Mouse (Mus musculus) CH12.LX (cell line): ENCODE data around the gene Lnx1. TPM values are rescaled to one million over a fixed set of nuclear protein-coding genes. Genes with fewer than 3 reads are reported as not detected.

Source experiments
- DNase-seq: peaks from one replicate; pipeline ENCODE4 v3.0.0-alpha.2; 2013; ENCODE audit errors: extremely low read depth
- H3K27ac ChIP-seq: 2 replicates; pipeline ENCODE4 v1.5.1; 2012; ENCODE audit warnings: low read depth, mild to moderate bottlenecking, control low read depth, moderate library complexity; ENCODE audit not compliant: insufficient read depth
- H3K27me3 ChIP-seq: replicated peaks from 2 replicates; pipeline ENCODE3; 2012; ENCODE audit warnings: inconsistent platforms
- H3K36me3 ChIP-seq, 2 experiments: replicated peaks in 1 of 2; 2 replicates each; pipeline versions ENCODE3 to v1.6.1; 2012; ENCODE audit warnings: inconsistent platforms in 1 of 2, low read length in 1 of 2, mild to moderate bottlenecking in 1 of 2, mixed read lengths in 1 of 2, moderate library complexity in 1 of 2; ENCODE audit not compliant: control insufficient read depth in 1 of 2, insufficient read depth in 1 of 2
- H3K4me1 ChIP-seq, 2 experiments: 2 replicates each; pipeline ENCODE4 v1.6.1; 2012; ENCODE audit warnings: inconsistent platforms in 1 of 2, moderate library complexity in 1 of 2; ENCODE audit not compliant: insufficient read depth in 2 of 2, control insufficient read depth in 1 of 2
- H3K4me2 ChIP-seq: 2 replicates; pipeline ENCODE4 v1.6.1; 2012; ENCODE audit warnings: low read depth, mild to moderate bottlenecking, control low read depth; ENCODE audit not compliant: poor library complexity, insufficient read depth, severe bottlenecking
- H3K4me3 ChIP-seq, 3 experiments: fragments of 150-350 bp in 1 of 3; sonication (generic) in 1 of 3; replicated peaks in 1 of 3; 2 replicates each; pipeline versions ENCODE3 to v1.5.1; 2011 to 2012; ENCODE audit warnings: low read depth in 2 of 3, low read length in 2 of 3, mild to moderate bottlenecking in 2 of 3, moderate library complexity in 2 of 3, control low read depth in 1 of 3, improper control_type of control experiment in 1 of 3, inconsistent platforms in 1 of 3, mixed read lengths in 1 of 3; ENCODE audit not compliant: poor library complexity in 1 of 3
- H3K79me2 ChIP-seq: replicated peaks from 2 replicates; pipeline ENCODE4 v1.6.1; 2012; ENCODE audit warnings: mild to moderate bottlenecking, moderate library complexity; ENCODE audit not compliant: control insufficient read depth, poor library complexity, insufficient read depth, severe bottlenecking; ENCODE audit errors: extremely low read depth
- H3K9ac ChIP-seq: 2 replicates; pipeline ENCODE4 v1.6.1; 2012; ENCODE audit warnings: low read depth, mild to moderate bottlenecking, control low read depth, moderate library complexity; ENCODE audit not compliant: insufficient read depth
- H3K9me3 ChIP-seq: replicated peaks from 2 replicates; pipeline ENCODE3; 2012; ENCODE audit warnings: low read length, inconsistent platforms, mixed read lengths
- CTCF ChIP-seq, 2 experiments: IDR thresholded peaks in 1 of 2; conservative IDR thresholded peaks in 1 of 2; 2 replicates each; pipeline ENCODE4 v1.5.1; 2011 to 2012; ENCODE audit warnings: low read depth in 2 of 2, low read length in 2 of 2, improper control_type of control experiment in 1 of 2, inconsistent platforms in 1 of 2, mild to moderate bottlenecking in 1 of 2, moderate library complexity in 1 of 2
- ELF1 ChIP-seq: IDR thresholded peaks from 2 replicates; pipeline ENCODE4 v1.6.1; 2014; ENCODE audit warnings: low read depth, mild to moderate bottlenecking, inconsistent platforms, low read length, improper control_type of control experiment
- EP300 ChIP-seq: IDR thresholded peaks from 2 replicates; pipeline ENCODE4 v1.6.1; 2011; ENCODE audit warnings: low read length, improper control_type of control experiment
- GABPA ChIP-seq: IDR thresholded peaks from 2 replicates; pipeline ENCODE4 v1.6.1; 2012; ENCODE audit warnings: low read depth, low read length, improper control_type of control experiment, inconsistent platforms; ENCODE audit not compliant: insufficient replicate concordance
- IRF4 ChIP-seq: IDR thresholded peaks from 2 replicates; pipeline ENCODE4 v1.6.1; 2014; ENCODE audit warnings: low read depth, mild to moderate bottlenecking, inconsistent platforms, low read length, improper control_type of control experiment
- MAZ ChIP-seq: IDR thresholded peaks from 2 replicates; pipeline ENCODE4 v1.6.1; 2012; ENCODE audit warnings: low read depth, mild to moderate bottlenecking, inconsistent platforms, low read length, improper control_type of control experiment, moderate library complexity
- MEF2A ChIP-seq: IDR thresholded peaks from 2 replicates; pipeline ENCODE4 v1.6.1; 2014; ENCODE audit warnings: low read depth, mild to moderate bottlenecking, inconsistent platforms, low read length, improper control_type of control experiment, borderline replicate concordance
- POLR2A ChIP-seq: IDR thresholded peaks from 2 replicates; pipeline ENCODE4 v1.6.1; 2011; ENCODE audit warnings: low read depth, mild to moderate bottlenecking, improper control_type of control experiment, low read length
- POLR2AphosphoS2 ChIP-seq: IDR thresholded peaks from 2 replicates; pipeline ENCODE4 v1.6.1; 2011; ENCODE audit warnings: low read depth, low read length, improper control_type of control experiment
- RAD21 ChIP-seq: IDR thresholded peaks from 2 replicates; pipeline ENCODE4 v1.6.1; 2011; ENCODE audit warnings: low read depth, mild to moderate bottlenecking, low read length, improper control_type of control experiment, moderate library complexity
- RCOR1 ChIP-seq: conservative IDR thresholded peaks from 2 replicates; pipeline ENCODE4 v1.6.1; 2012; ENCODE audit warnings: low read depth, mild to moderate bottlenecking, inconsistent platforms, low read length, improper control_type of control experiment
- SIN3A ChIP-seq: IDR thresholded peaks from 2 replicates; pipeline ENCODE4 v1.6.1; 2012; ENCODE audit warnings: low read length, improper control_type of control experiment, inconsistent platforms
- TBP ChIP-seq: conservative IDR thresholded peaks from 2 replicates; pipeline ENCODE4 v1.6.1; 2011; ENCODE audit warnings: low read depth, low read length, improper control_type of control experiment
- TCF12 ChIP-seq: IDR thresholded peaks from 2 replicates; pipeline ENCODE4 v1.6.1; 2014; ENCODE audit warnings: low read depth, mild to moderate bottlenecking, inconsistent platforms, low read length, improper control_type of control experiment
- UBTF ChIP-seq: IDR thresholded peaks from 2 replicates; pipeline ENCODE4 v1.6.1; 2012; ENCODE audit warnings: low read depth, mild to moderate bottlenecking, inconsistent platforms, low read length, improper control_type of control experiment, moderate library complexity
- ZC3H11A ChIP-seq: IDR thresholded peaks from 2 replicates; pipeline ENCODE4 v1.6.1; 2012; ENCODE audit warnings: low read depth, mild to moderate bottlenecking, inconsistent platforms, low read length, improper control_type of control experiment
- ZMIZ1 ChIP-seq: IDR thresholded peaks from 2 replicates; pipeline ENCODE4 v1.6.1; 2012; ENCODE audit warnings: low read depth, mild to moderate bottlenecking, inconsistent platforms, low read length, improper control_type of control experiment
- dilution Hi-C: fragments of 300-500 bp; cut with MboI; formaldehyde crosslinking; loops from 2 replicates; pipeline ENCODE4 v1.14.3; 2020; ENCODE audit warnings: low sequenced_read_pairs; ENCODE audit not compliant: extremely low pct_unique_long_range_greater_than_20kb, extremely low pct_ligation_motif_present
- in situ Hi-C: fragments of 300-500 bp; cut with MboI; formaldehyde crosslinking; loops from 3 replicates; pipeline ENCODE4 v1.14.3; 2019; ENCODE audit warnings: low sequenced_read_pairs, low pct_ligation_motif_present, low pct_unique_long_range_greater_than_20kb, mixed read lengths
- polyA plus RNA-seq: library from polyadenylated mRNA; unstranded; fragments of >175 nt; gene quantifications from 2 replicates; pipeline ENCODE4 v1.2.1, GENCODE M21; 2012; ENCODE audit warnings: low read depth; ENCODE audit not compliant: insufficient read length
- total RNA-seq, 2 experiments: library from RNA; depleted of rRNA; stranded (reverse); fragments of 300-350 nt in 1 of 2; fragments of >200 nt in 1 of 2; gene quantifications; 2 replicates each; pipeline ENCODE4 v1.2.3; 2012 to 2014

The Lnx1 gene
- total and polyA plus RNA-seq, 3 experiments, result 0.08 to 0.26 (median 0.16) TPM

DNA sequence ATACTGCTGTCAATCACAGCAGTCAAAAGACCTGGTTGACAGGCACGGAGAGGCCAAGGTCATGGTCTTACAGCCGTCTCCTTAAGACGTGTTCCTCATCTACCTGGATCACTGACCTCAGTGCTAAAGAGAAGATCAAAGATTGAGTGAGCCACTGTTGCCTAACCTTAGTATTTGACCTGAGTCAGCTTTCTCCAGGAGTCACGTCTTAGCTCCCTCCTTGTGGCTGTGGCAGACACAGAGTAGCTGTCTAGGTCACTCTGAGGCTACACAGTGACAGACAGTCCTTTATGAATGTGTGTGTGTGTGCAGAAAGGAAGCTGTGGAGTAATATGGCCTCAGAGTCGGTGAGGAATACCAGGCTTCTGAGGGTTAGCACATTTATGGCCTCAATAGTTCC lies 78.3 kb downstream of the Lnx1 start:
- H3K4me1 ChIP-seq, result no peaks in the 10 kb centered on the region; a peak in 1 of 4 replicates
- H3K27me3 ChIP-seq, result no peaks in the 10 kb centered on the region
- H3K9me3 ChIP-seq, result no peaks in the 10 kb centered on the region
- no peak overlapping the region for H3K4me3 ChIP-seq
- no peak for TF ChIP-seq EP300
- TF ChIP-seq POLR2AphosphoS2, result no peak
- H3K9ac ChIP-seq, result no peak overlapping the region
- in situ Hi-C loops, result no loop called here
- no peaks in the 10 kb centered on the region for H3K36me3 ChIP-seq
- H3K79me2 ChIP-seq, result no peaks in the 10 kb centered on the region
- dilution Hi-C loops, result no loop called here
- DNase-seq, result no peak
- H3K4me2 ChIP-seq, result no peak overlapping the region
- H3K27ac ChIP-seq, result no peak overlapping the region

DNA sequence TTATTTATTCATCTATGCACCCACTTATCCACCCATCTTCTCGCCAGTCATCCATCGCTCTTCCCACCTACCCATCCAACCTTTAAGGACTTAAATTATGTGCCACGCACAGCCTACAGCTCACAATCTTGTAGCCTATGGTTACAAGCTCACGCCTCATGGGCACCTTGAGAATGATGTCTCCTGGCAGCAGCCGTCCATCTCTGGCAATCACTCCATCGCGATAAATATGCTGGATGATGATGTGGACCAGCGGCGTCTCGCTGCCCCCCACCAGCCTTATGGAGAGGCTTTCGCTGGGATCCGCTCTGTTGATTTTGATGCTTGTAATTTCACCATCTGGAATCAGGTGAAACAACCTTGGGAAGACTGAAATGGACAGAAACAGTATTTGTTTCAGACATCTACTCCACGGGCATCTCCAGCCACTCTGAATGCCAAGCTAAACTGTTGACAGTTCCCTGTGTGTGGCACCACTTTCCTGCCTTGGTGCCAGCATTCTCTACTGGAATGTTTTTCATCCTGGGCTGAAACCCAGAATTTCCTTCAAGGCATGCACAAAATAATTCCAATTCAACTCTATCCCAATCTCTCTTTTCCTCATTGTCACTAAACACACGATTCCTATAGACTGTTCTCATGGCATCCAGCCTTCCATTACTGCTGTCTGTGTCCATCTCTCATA lies 79.3 kb downstream of the Lnx1 start:
- DNase-seq, result no peak

GRCm38 (mm10) chr5:74621691-74622470 lies 80.8 kb downstream of the Lnx1 start:
- H3K79me2 ChIP-seq, result no peaks in the 10 kb centered on the region
- no peak overlapping the region for H3K4me3 ChIP-seq
- no peak overlapping the region for H3K4me2 ChIP-seq
- no peaks in the 10 kb centered on the region for H3K9me3 ChIP-seq
- H3K27ac ChIP-seq, result no peak overlapping the region
- H3K4me1 ChIP-seq, result no peaks in the 10 kb centered on the region
- no peaks in the 10 kb centered on the region for H3K36me3 ChIP-seq
- no peak for DNase-seq
- in situ Hi-C loops (no loop called here), dilution Hi-C loops (no loop called here)
- TF ChIP-seq TBP (no peak), ELF1 (no peak), ZC3H11A (no peak), RCOR1 (no peak), RAD21 (no peak), MEF2A (no peak), IRF4 (no peak), TCF12 (no peak), EP300 (no peak), MAZ (no peak)
- no peak overlapping the region for H3K9ac ChIP-seq
- H3K27me3 ChIP-seq, result no peaks in the 10 kb centered on the region

More for the DNA sequence above, 79.3 kb downstream of the Lnx1 start:
- no peak overlapping the region for H3K4me2 ChIP-seq
- H3K79me2 ChIP-seq, result no peaks in the 10 kb centered on the region
- in situ Hi-C loops, result no loop called here
- H3K9me3 ChIP-seq, result no peaks in the 10 kb centered on the region
- no peak overlapping the region for H3K9ac ChIP-seq
- H3K4me1 ChIP-seq, result no peaks in the 10 kb centered on the region; a peak in 1 of 4 replicates
- no peaks in the 10 kb centered on the region for H3K36me3 ChIP-seq
- H3K27me3 ChIP-seq, result no peaks in the 10 kb centered on the region
- dilution Hi-C loops, result no loop called here
- H3K27ac ChIP-seq, result no peak overlapping the region
- H3K4me3 ChIP-seq, result no peak overlapping the region
- TF ChIP-seq ZMIZ1, result no peak
- TF ChIP-seq POLR2AphosphoS2, result no peak
- TF ChIP-seq GABPA, result no peak
- TF ChIP-seq UBTF, result no peak
- no peak for TF ChIP-seq CTCF (conservative IDR thresholded peaks at IDR 0.05 in 1 of 2, IDR thresholded peaks at IDR 0.05 in 1 of 2; ENCODE audit: low read depth in 2 of 2, low read length in 2 of 2)
- no peak for TF ChIP-seq SIN3A
- no peak for TF ChIP-seq POLR2A
